Mouse (Mus musculus) heart, adult 18-20 months (tissue): ENCODE measurements around the gene Jak3. TPM values are rescaled to one million over a fixed set of nuclear protein-coding genes. Genes with fewer than 3 reads are reported as not detected.

Source experiments
- DNase-seq, 2 experiments: peaks; one replicate each; pipeline ENCODE4 v3.0.0; 2021 to 2022; ENCODE audit warnings: mixed read lengths in 1 of 2
- long read RNA-seq, 2 experiments: library from polyadenylated mRNA; stranded (forward); transcript quantifications; one replicate each; pipeline ENCODE4 v2.0.0; 2021
- total RNA-seq, 2 experiments: library from RNA; stranded (reverse); gene quantifications; 2 replicates each; pipeline ENCODE4 v1.2.3; 2021

Gene Jak3
- total RNA-seq = 1 to 10 TPM; 7.3 to 8.3 TPM
- long read RNA-seq, experiment 1, full-length matches to known transcripts = 4 of 9 reads
- long read RNA-seq, experiment 1, partial matches to known transcripts = 2 of 9 reads
- long read RNA-seq, experiment 1, other reads (novel, unspliced or antisense) = 3 of 9 reads
- long read RNA-seq, experiment 2, full-length matches to known transcripts = 1 of 4 reads
- long read RNA-seq, experiment 2, partial matches to known transcripts = 3 of 4 reads
- long read RNA-seq, experiment 2, other reads (novel, unspliced or antisense) = 0 of 4 reads

DNA sequence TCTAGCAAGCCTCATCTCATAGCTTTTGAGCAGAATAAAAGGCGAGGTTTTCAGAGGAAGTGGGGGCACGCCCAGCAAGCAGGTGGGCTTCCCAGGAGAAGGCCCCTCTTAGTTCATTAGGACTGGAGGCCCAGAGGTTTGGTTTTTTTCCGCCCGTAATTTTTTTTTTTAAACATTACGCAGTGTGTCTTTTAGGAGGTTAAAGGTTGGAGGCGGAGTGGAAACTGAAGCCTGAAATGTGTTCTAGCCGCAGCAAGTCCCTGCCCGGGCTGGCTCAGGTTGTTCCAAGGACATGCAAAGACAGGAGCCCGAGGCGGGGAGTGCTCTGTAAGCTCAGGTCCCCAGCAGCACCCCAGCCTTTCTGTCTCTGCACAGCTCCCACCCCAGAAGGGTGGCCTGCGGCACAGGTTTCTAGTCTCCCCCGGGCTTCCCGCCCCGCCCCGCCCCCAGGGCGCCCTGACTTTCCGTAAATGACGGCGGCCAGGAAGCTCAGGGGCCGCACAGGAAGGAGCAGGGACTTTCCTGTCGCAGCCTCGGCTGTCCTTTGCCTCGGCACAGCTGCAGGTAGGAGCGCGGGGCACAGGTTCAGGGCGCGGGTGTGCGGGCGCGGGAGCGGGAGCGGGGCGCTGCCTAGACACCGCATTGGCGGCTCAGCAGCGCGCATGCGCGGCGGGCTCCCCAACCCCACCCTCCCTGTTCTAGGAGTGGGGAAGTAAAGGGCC lies at the start of gene Jak3:
Jak3 (plus strand) TSS at position 277 of the 722 bp plus-strand sequence.
- peak; percentile 74 to 79 for DNase-seq

DNA sequence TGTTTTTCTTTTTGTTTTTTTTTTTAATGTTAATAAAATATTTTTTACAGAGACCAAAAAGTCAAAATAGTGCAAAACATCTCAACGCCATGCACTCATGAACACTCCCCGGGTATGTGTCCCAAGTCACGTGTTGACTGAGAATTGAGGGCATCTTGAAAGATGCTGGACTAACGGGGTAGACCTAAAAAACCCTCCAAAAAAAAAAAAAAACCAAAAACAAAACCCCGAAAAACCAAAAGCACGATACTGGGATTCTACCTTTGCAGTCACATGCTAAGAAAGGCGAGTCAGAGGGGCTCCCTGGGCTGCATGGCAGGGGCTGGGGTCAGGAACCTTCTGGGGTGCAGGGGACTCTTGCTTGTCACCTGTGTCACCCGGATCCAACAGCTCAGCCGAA lies 49.3 kb upstream of the Jak3 start:
- no peak for DNase-seq

DNA sequence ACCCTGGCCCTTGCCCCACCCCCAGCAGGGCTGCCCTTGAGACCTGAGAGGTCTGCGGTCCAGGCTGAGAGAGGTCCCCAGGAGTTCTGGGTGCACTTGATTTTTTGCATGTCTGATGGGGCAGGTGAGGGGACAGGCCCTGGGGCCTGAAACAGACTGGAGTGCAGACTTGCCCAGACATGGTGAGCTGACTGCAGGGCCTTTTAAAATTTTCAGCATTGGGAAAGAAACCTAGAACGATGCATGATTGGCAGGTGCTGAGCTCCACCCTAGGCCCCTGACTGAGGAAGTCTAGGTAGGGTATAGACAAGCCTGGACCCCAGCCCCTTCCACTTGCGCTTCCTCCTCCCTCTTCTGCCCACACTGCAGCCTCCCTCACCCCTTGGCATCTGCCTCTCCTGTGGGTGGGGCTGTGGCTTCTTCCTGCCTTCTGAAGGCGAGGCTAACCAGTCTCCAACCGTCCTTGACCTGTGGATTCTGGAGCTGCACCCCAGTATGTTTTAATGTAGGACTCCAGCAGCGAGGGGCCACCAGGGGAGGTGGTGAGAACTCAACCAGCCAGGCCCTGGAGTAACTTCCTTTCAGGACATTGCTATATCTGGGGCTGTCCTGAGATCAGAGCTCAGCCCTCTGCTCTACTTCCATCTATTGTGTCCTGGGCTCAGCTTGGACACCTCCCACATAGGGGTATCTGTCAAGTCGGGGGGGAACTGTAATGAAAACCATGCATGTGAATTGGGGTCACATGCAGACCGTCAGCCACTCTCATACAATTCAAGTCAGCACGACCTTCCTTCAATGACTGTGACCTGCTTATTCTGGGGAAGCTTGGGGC lies 48.6 kb upstream of the Jak3 start:
- peak in 1 of 2 experiments; percentile 49 for DNase-seq

DNA sequence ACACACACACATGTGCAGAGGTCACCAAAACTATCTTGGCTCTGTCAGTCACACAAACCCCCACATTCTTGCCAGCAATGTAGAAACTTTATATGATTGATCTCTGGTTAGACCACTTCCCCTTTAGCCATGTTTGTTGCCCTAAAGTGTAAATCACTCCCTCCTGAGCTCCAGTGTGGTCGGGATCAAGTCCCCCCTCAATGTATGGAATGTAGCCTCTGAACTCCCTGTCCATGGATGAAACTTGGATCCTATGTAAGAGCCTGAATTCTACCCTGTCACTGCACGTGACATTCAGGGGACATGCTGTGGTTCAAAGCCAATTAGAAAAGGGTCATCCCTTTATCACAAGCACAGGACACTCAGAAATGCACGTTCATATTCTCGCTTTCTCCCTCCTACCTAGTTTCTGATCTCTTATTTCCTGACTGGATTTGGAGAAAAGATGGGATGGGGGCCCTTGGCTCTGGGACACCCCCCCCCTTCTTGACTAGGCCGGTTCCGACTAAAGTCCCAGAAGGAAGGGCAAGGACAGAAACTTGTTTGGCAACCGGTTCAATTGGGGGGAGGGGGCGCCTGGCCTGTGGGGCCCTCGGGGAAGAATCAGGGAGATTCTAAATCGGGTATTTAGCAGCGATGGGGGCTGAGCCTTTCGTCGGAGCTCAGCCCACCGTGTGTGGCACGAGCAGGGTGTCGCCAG lies 47.5 kb upstream of the Jak3 start:
- DNase-seq = no peak

DNA sequence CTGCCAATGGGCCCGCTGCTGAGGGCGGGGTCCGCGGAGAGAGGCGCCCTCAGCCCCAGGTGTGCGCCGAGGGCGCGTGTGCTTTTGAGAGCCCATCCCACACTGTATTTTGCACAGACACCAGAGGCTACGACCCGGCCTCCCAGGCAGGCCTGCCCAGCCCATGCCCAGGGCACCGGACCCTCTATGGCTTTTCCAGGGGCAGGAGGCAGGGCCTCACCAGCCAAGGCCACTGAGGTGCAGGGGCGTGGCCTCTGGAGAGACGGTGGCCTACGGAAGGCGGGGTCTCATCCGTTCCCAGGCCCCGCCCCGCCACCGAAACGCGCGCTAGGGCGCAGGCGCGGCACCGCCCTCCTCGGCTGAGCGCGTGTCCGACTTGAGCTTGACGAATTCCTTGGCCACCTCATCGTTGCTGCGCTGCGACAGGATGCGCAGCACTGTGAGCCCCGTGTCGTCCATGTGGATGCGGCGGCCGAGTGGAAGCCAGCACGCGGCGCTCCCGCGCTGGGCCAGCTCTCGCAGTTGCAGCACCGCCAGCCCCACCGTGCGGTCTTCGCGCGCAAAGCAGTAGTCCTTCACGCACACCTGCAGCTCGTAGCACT lies 46.9 kb upstream of the Jak3 start:
- DNase-seq = peak; percentile 96

DNA sequence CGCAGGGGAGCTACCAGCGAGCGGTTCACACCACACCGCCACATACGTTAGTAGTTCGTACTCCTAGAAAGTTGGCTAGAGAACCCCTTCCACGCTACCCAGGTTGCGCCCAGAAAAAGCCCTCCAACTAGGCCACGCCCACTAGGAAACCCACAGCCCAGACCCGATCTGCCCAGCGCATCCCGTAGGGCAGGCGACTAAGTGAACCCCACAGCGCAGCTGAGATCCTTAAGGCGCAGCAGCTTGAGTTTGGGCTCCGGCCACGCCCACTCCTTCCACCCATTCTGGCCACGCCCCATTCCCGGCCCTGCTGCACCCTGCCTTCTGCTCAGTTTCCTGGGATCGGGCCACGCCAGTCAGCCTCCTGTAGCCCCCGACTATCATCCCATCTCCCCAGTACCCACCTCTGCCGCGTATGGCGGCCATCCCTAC lies 46.3 kb upstream of the Jak3 start:
- peak; percentile 42 to 57 for DNase-seq

DNA sequence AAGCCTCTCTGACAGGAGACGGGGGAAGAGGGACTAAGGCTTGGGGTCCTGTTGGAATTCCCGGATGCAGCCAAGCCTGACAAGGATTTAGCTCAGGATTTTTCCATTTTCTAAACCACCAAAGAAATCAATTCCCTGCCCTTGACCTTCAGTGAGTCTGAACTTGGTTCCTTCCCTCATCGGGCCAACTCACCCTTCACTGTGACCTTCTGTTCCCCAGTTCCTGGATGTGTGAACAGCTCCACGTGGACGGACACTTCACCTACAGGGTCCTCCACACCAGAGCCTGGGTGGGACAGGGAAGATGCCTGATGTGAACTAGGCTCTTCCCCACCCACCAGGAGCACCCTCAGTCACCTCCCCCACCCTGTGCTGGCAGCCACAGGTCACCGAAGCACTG lies 45.3 kb upstream of the Jak3 start:
- no peak for DNase-seq

DNA sequence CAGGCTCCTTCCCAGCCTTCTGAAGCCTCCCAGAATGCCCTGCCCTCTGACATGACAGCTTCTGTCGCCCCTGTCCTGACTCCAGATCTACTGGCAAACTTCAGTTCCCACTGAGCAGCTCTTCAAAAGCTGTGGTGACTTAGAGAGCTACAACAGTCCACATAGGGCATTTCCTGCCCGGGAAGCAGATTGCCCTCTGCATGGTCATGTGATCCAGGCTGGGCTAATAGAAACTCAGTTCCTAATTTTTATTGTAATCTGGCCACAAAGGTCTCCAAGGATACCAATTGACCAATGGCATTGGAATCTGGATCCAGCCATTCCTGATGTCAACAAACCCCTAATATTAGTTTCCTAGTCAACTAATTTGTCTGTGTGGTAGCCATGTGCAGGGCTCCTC lies 44.2 kb upstream of the Jak3 start:
- DNase-seq = peak in 1 of 2 experiments; percentile 29

DNA sequence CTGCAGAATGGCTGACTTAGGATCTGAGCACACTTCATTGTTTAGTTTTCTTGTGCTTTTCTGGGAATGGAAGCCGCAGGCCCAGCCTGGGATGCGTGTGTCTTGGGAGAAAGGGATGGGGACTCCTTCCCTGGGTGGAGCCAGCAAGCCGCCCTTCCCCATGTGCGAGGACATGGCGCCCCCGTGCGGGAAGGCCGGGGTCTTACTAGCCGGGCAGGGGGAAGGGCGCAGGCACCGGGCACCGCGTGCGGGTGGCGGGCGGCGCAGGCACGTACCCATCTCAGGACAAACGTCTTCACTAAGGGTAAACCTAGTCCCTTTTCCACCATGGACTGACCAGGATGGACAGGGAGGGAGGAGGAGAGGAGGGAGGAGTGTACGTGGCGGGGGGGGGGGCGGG lies 42.9 kb upstream of the Jak3 start:
- DNase-seq = peak; percentile 60 to 66

DNA sequence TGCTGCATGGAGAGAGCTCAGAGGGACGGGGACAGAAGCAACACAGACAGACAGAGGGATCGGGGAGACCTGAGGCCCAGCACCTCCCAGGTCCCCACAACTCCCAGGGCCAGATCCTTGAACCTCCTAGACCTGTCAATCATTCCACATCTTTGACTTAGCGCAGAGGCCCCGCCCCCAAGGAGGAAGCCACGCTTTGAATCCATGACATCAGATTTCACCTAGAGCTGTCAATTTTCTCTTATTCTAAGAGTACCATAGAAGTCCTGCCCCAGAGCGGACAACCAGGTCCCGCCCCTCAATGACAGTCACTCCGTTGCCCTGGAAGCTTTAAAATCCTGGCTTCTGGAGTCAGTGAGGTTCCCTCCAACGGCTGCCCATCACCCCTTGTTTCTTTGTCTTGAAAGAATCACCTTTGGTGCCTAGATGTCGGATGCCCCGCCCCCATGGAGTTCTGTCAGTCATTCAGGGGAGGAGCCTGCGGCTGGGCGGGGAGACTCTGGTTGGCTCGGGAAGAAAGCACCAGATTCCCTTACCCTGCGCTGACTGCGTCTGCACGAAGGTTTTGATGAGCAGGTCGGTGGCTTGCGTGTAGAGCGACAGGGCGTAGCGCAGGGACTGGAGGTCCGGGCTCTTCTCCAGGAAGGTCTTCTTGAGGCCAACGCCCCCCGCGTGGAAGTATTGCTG lies 42.0 kb upstream of the Jak3 start:
- DNase-seq = peak; percentile 57 to 58

DNA sequence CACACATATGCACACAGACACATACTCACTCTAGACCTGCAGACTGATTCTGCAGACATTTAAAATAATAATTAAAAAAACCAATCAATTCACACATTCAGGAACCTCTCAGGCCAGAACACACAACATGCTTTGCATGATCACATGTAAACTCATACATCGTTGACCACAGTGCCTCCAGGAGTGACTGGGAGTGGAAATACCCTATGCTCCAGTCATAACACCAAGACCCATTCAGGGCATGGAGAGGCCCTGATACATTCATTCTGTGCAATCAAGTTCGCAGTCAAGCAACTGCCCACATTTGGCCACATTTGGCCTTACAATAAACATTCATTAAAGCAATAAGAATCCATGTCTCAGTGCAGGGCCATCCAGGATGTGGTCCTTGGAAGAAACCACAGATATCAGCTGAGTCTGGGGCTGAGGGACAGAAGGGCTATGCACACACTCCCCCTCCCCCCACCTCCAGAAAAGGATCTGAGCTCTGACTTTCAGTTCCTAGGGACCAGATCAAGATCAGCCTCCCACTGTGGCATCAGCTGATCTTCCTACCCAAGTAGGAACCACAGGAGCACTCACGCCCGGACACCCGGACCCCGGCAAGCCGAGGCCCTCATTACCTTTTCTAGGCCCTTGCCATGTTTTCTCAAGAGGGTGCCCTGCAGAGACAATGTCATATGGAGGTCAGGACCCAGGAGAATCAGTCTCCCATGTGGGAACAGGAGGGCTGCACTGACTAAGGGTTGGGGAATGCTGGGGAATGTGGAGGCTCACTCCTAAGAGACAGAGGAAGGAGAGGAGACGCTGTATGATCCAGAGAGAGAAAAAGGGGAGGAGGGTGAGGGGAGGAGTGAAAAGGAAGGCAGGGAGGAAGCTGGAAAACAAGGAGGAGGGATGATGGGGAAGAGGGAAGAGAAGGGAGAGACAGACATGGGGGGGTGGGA lies 38.7 kb upstream of the Jak3 start:
- no peak for DNase-seq

DNA sequence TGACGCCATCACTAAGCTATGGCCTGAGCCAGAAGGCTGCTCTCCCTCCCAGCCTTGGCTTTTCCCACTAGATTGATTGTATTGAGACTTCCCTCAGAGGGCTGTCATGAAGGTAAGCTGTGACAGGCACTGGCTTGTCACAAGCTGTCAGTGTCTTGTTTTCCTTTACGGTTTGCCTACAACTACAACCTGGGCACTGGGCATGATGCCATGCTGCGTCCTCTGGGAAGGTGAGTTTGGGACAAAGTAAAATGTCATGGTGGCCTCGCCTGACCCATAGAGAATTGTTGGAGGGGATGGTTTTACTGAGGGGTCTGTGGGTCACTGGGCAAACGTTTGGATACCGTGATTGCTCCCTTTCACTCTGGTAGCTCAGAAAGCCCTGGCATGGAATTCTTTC lies 37.8 kb upstream of the Jak3 start:
- DNase-seq = no peak

DNA sequence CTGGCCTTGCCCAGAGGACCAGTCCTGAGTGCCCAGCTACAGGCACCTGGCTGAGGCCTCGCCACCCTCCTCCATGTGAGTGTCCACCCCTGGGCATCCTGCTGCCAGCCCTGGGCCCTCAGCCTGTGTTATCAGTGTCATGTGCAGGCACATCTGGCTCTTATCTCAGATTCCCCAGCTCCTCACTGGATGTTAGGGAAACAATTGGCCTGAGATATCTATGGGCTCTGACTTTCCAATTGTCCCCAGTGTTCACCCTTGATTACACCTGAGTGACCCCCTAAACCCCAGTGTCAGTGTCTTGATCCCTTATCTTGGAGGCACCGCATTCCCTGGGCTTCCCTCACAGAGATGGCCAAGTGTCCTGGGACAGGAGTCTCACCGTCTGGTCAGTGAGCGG lies 36.8 kb upstream of the Jak3 start:
- no peak for DNase-seq

DNA sequence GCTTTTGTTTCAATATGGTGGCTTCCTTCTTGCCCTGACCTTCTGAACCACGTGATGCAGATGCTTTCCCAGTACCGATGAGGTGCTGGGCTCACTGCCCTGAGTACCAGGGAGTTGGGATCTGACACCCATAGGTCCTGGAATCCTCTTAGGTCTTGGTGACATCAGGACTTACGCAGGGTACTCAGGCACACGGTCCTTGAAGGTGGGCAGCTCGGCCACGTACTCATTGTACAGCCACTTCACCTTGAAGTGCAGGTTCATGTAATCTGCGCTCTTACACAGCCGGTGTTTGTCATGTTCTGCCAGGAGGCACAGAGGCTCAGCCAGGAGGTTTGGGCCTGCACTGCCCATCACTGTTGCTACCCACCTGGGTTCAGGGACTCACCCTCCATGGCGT lies 30.6 kb upstream of the Jak3 start:
- DNase-seq = no peak

DNA sequence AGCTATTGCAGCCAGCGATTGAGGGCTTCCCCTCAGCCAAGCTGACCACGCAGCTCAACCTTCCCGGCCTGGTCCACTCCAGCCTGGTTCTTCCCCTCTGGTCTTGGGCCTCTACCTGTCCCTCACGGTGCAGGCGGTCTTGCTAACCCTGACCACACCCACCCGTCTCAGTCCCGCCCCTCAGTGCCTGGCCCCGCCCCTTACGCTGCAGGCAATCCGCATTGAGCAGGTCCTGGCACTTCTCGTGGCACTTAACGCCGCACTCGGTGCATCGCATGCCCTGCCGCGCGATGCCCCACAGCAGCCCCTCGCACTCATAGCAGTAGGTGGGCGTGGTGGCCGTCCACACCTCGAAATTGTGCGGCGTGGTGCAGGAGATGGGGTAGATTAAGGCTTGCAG lies 21.5 kb upstream of the Jak3 start:
- DNase-seq = no peak

DNA sequence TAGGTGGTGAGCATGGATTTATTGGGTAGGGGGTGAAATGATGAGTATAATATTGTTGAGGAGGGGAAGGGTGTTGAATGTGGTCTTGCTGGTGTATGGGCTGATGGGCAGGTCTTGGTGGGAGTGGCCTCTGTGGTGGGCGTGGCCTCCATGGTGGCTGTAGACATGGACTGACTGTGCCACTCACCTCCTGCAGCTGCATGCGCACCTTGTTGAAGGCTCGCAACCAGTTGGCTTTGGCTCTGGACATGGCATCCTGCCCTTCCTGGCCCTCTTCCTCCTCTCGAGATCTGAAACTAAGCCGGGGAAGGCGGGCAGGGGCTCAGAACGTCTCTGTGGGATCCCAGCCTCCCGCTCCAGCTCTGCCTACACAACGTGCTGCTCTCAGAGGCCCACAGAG lies 18.3 kb upstream of the Jak3 start:
- no peak for DNase-seq

DNA sequence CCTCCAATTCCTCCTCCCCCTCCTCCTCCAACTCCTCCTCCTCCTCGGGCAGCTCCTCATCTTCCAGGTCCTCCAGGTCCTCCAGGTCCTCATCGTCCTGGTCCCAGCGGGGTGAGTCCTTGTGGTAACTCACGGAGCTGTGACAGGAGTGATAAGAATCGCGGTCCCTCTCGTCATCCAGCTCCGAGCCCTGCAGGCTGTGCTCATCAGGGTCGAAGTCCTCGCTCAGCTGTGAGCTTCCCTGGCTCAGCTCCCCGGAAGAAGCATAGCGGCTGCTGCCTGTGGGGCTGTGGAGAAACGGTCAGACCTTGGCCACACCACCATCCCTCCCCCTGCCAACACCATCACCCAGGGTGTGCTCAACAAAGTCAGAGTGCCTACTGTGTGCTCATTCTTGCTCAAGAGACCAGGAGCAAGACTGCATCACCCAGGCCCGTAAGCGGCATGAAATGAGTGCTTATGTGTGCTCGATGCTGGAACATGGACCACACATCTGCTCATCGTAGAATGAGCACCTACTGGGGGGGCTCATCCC lies 17.5 kb upstream of the Jak3 start:
- no peak for DNase-seq

DNA sequence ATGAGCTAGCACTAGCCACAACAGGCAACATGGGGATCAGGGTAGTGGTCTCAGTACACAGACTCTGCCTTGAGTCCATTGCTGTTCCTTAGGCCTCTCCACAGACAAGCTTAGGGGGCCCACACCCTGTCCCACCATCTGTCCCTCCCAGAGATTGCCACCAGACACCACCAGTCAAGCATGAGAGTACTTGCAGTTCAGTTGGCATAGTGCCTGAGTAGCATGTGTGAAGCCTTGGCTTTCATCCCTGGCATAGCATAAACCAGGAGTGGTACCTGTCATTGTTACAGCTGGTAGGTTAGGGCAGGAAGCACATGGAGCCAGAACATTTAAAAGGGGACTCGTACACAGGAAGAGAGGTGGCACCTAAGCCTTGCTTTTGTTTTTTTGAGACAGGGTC lies 16.3 kb upstream of the Jak3 start:
- no peak for DNase-seq

DNA sequence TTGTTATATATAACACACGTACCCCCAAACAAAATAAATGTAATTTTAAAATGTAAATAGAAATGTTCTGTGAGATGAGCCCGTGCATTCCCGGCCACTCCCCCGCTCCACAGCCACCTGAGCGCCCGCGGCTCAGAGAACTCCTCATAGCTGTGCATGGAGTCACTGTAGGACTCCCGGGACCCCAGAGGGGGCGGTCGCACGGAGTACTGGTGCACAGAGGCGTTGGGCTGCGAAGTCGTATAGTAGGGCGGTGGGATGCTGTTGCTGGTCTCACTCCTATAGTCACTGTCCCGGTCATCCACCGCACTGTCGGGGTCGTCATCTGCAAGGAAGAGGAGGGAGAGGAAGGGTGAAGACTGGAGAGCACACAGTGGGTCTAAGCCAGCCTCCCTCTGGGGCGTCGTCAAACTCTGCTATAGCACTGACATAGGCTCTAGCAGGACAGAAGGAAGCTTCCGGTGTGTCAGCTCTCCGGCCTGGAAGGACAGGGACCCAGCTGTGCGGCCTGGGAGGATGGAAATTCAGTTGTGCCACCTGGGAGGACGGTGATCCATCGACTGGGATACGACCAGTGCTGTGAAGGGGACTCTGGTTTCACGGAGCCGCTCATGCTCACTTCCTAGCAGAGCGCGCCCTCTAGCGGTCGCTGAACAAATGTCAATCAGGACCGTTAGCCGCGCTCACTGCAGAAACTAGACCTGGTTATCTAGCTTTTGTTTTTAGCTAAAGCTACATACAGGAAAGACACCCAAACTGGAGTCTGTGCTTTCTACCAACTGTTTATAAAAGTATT lies 15.6 kb upstream of the Jak3 start:
- DNase-seq = peak; percentile 77 to 93
